Mouse (Mus musculus) liver, adult 2 months (tissue): ENCODE measurements at regions not wholly inside any gene's neighbourhood (a gene's known extent, or its start where the extent isn't known, plus 50 kb on each side); places are given as distances from the start of the nearest gene placed in this dataset.

ENCODE experiments used
- DNase-seq: peaks from one replicate; pipeline ENCODE4 v3.0.0-alpha.2; 2011; ENCODE audit warnings: low read depth, low spot score; ENCODE audit errors: extremely low read depth
- H3K27ac ChIP-seq: fragments of 200-500 bp; replicated peaks from 2 replicates; pipeline ENCODE4 v1.5.1; 2012; ENCODE audit warnings: low read depth, mild to moderate bottlenecking, control low read depth, inconsistent platforms, low read length; ENCODE audit not compliant: insufficient read depth
- H3K27me3 ChIP-seq: fragments of 200-500 bp; 2 replicates; pipeline ENCODE4 v1.6.1; 2012; ENCODE audit warnings: mild to moderate bottlenecking, moderate library complexity, low read length, inconsistent platforms; ENCODE audit not compliant: control insufficient read depth, insufficient read depth
- H3K36me3 ChIP-seq: fragments of 200-500 bp; 2 replicates; pipeline ENCODE4 v1.6.1; 2012; ENCODE audit warnings: low read length, inconsistent platforms; ENCODE audit not compliant: control insufficient read depth, insufficient read depth
- H3K4me1 ChIP-seq: fragments of 200-500 bp; 2 replicates; pipeline ENCODE4 v1.6.1; 2011; ENCODE audit warnings: low read length; ENCODE audit not compliant: control insufficient read depth, insufficient read depth
- H3K4me3 ChIP-seq: fragments of 200-500 bp; 2 replicates; pipeline ENCODE4 v1.5.1; 2011; ENCODE audit warnings: low read depth, mild to moderate bottlenecking, control low read depth, low read length, moderate library complexity; ENCODE audit not compliant: insufficient read depth
- H3K79me2 ChIP-seq: fragments of 200-500 bp; 2 replicates; pipeline ENCODE4 v1.6.1; 2012; ENCODE audit warnings: inconsistent platforms, mild to moderate bottlenecking, low read length, moderate library complexity; ENCODE audit not compliant: control insufficient read depth, insufficient read depth
- H3K9ac ChIP-seq: fragments of 200-500 bp; 2 replicates; pipeline ENCODE4 v1.6.1; 2012; ENCODE audit warnings: low read depth, mild to moderate bottlenecking, control low read depth, inconsistent platforms, low read length
- CTCF ChIP-seq: fragments of 200-500 bp; IDR thresholded peaks from 2 replicates; pipeline ENCODE4 v1.5.1; 2011; ENCODE audit warnings: low read depth, low read length, control low read depth
- POLR2A ChIP-seq: fragments of 200-500 bp; IDR thresholded peaks from 2 replicates; pipeline ENCODE4 v1.6.1; 2011; ENCODE audit warnings: low read length, control low read depth; ENCODE audit not compliant: insufficient read depth; ENCODE audit errors: extremely low read depth
- WGBS: fragments of 180-500 bp; shearing (Covaris S2); methylation state at CpG from one replicate; pipeline ENCODE4 v1.1.7; 2018; 5-methylcytosine and 5-hydroxymethylcytosine counted together

- Histone ChIP-seq H3K9ac (no peak overlapping the region), H3K36me3 (no peaks in the 10 kb centered on the region), H3K27me3 (no peaks in the 10 kb centered on the region), H3K4me1 (no peaks in the 10 kb centered on the region), H3K4me3 (no peak overlapping the region), H3K79me2 (no peaks in the 10 kb centered on the region), H3K27ac (no peak overlapping the region)
- DNase-seq: no peak
- 76% methylated on average over 7 of the region's 7 CpGs for WGBS
- no peak for TF ChIP-seq CTCF
Observed at GRCm38 (mm10) chr1:184576527-184576926, 155.9 kb downstream of the Hlx start.

DNA sequence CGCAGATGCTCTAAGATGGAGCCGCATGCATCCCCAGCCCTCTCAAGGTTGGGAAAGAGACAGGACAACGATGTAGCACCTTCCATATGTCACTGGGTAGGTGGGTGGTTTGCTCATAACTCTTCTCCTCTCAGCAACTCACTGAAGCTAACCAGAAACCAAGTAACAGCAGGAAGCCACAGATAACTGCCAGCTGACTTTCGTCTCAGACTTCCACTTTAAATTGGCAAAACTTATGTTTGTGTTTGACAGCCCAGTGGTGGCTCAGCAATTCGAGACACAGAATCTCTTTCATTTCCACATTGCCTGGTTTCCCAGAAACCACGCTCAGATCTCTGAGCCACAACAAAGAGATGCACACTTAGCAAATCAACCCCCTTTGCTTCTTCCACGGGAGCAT lies 159.1 kb downstream of the Hlx start:
- Histone ChIP-seq H3K4me1 (no peaks in the 10 kb centered on the region), H3K36me3 (no peaks in the 10 kb centered on the region), H3K4me3 (no peak overlapping the region), H3K79me2 (no peaks in the 10 kb centered on the region), H3K27me3 (no peaks in the 10 kb centered on the region), H3K27ac (no peak overlapping the region), H3K9ac (no peak overlapping the region)
- peak; percentile 16 for DNase-seq
- WGBS: 64% methylated on average over 7 of the region's 7 CpGs
- TF ChIP-seq POLR2A: no peak
- no peak for TF ChIP-seq CTCF

- Histone ChIP-seq H3K27me3 (no peaks in the 10 kb centered on the region), H3K9ac (no peak overlapping the region), H3K36me3 (no peaks in the 10 kb centered on the region), H3K4me1 (no peaks in the 10 kb centered on the region), H3K27ac (no peak overlapping the region), H3K79me2 (no peaks in the 10 kb centered on the region), H3K4me3 (no peak overlapping the region)
- no peak for DNase-seq
- 87% methylated on average over 5 of the region's 5 CpGs for WGBS
- TF ChIP-seq CTCF (no peak), POLR2A (no peak)
Observed at GRCm38 (mm10) chr1:184570681-184571080, 161.7 kb downstream of the Hlx start.

GRCm38 (mm10) chr1:184562926-184563325 lies 169.5 kb downstream of the Hlx start:
- Histone ChIP-seq H3K4me3 (no peak overlapping the region), H3K27me3 (no peaks in the 10 kb centered on the region), H3K9ac (no peak overlapping the region), H3K79me2 (no peaks in the 10 kb centered on the region), H3K27ac (no peak overlapping the region), H3K36me3 (no peaks in the 10 kb centered on the region), H3K4me1 (no peaks in the 10 kb centered on the region)
- no peak for DNase-seq
- WGBS: 87% methylated on average over 4 of the region's 4 CpGs
- TF ChIP-seq POLR2A (no peak), CTCF (no peak)

- Histone ChIP-seq H3K4me1 (no peaks in the 10 kb centered on the region), H3K36me3 (no peaks in the 10 kb centered on the region), H3K4me3 (no peak overlapping the region), H3K79me2 (no peaks in the 10 kb centered on the region), H3K9ac (no peak overlapping the region), H3K27ac (no peak overlapping the region), H3K27me3 (no peaks in the 10 kb centered on the region)
- no peak for DNase-seq
- WGBS: 92% methylated on average over 5 of the region's 5 CpGs
- TF ChIP-seq POLR2A: no peak
- no peak for TF ChIP-seq CTCF
Observed at GRCm38 (mm10) chr1:184562239-184562638, 170.2 kb downstream of the Hlx start.

- 80% methylated on average over 7 of the region's 7 CpGs for WGBS
- Histone ChIP-seq H3K4me3 (no peak overlapping the region), H3K79me2 (no peaks in the 10 kb centered on the region), H3K27ac (no peak overlapping the region), H3K9ac (no peak overlapping the region), H3K4me1 (no peaks in the 10 kb centered on the region), H3K27me3 (peaks cover 2% of the 10 kb centered on the region; the same call in 1 of the 2 replicates), H3K36me3 (no peaks in the 10 kb centered on the region)
- DNase-seq: no peak
- no peak for TF ChIP-seq POLR2A
- no peak for TF ChIP-seq CTCF
Observed at GRCm38 (mm10) chr1:184559543-184559942, 172.9 kb downstream of the Hlx start.
